Comparison of ENCODE assay signal across 36 mouse cellular contexts in the genomic region with DNA sequence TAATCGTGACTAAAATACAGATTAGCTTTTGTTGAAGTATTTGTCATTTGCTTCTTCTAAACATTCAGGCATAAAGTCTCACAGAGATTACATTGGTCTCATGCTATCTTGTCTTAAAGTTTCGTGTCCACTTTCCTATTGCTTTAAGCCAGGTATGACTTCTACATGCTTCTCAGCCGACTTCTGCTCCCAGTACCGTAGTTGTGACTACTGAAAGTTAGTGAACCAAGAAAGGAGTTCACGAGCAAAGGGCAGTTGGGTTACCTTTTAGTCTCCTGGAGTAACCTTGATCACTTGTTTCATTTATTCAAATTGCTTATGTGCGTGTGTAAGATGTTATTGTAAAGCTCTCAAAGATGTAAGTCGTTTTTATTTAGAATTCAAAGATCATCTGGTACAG. TPM values are rescaled to one million over a fixed set of nuclear protein-coding genes. Genes with fewer than 3 reads are reported as not detected.
"Had no signal": no experiment of that assay in that cellular context is flagged by ENCODE, and none has a peak within 500 bp of the region (broad histone marks: within the 10 kb centered on the region; RNA-seq: fewer than 3 reads in every experiment).

No protein-coding gene starts in this region.

- H3K36me3 ChIP-seq: embryonic facial prominence, embryonic 10.5 days; embryonic facial prominence, embryonic 12.5 days; embryonic facial prominence, embryonic 13.5 days; embryonic facial prominence, embryonic 15.5 days; forebrain, embryonic 10.5 days; forebrain, embryonic 12.5 days; forebrain, embryonic 15.5 days had no signal

- H3K4me3 ChIP-seq: embryonic facial prominence, embryonic 10.5 days; embryonic facial prominence, embryonic 12.5 days; embryonic facial prominence, embryonic 13.5 days; embryonic facial prominence, embryonic 15.5 days; erythroblast, embryonic 14.5 days; forebrain, embryonic 10.5 days; forebrain, embryonic 12.5 days; forebrain, embryonic 13.5 days; forebrain, embryonic 15.5 days; gastrocnemius, adult 2 months had no signal

- H3K9ac ChIP-seq: embryonic facial prominence, embryonic 12.5 days; embryonic facial prominence, embryonic 13.5 days; embryonic facial prominence, embryonic 15.5 days; forebrain, embryonic 12.5 days; forebrain, embryonic 13.5 days; forebrain, embryonic 15.5 days; forebrain, postnatal 0 days had no signal

- H3K27ac ChIP-seq: embryonic facial prominence, embryonic 10.5 days; embryonic facial prominence, embryonic 12.5 days; embryonic facial prominence, embryonic 13.5 days; embryonic facial prominence, embryonic 15.5 days; forebrain, embryonic 10.5 days; forebrain, embryonic 12.5 days; forebrain, embryonic 13.5 days; forebrain, embryonic 15.5 days; gastrocnemius, adult 2 months had no signal

- H3K4me1 ChIP-seq: embryonic facial prominence, embryonic 10.5 days; embryonic facial prominence, embryonic 12.5 days; embryonic facial prominence, embryonic 13.5 days; embryonic facial prominence, embryonic 15.5 days; forebrain, embryonic 15.5 days had no signal

- DNase-seq: cerebellum, adult 18-20 months; cerebellum, adult 2 months; cerebellum, adult 8-10 months; cerebellum, adult 9-10 months; cerebellum, adult 9-11 months; cerebellum, postnatal 10 days; cerebellum, postnatal 14 days; cerebellum, postnatal 25 days; cerebellum, postnatal 36 days; embryo, embryonic 11 days; forebrain, postnatal 0 days; gastrocnemius, adult 2 months; gastrocnemius, postnatal 10 days; gastrocnemius, postnatal 14 days; gastrocnemius, postnatal 25 days; gastrocnemius, postnatal 36 days had no signal

- H3K27me3 ChIP-seq: embryonic facial prominence, embryonic 12.5 days; embryonic facial prominence, embryonic 13.5 days; embryonic facial prominence, embryonic 15.5 days; forebrain, embryonic 12.5 days; forebrain, embryonic 13.5 days; forebrain, embryonic 15.5 days had no signal

- ATAC-seq: forebrain, embryonic 13.5 days; forebrain, embryonic 14.5 days; forebrain, embryonic 15.5 days; forebrain, embryonic 16.5 days; forebrain, postnatal 0 days had no signal

- H3K4me2 ChIP-seq: embryonic facial prominence, embryonic 12.5 days; embryonic facial prominence, embryonic 13.5 days; embryonic facial prominence, embryonic 15.5 days; forebrain, embryonic 12.5 days; forebrain, embryonic 13.5 days; forebrain, embryonic 15.5 days had no signal

- H3K9me3 ChIP-seq: embryonic facial prominence, embryonic 10.5 days; embryonic facial prominence, embryonic 12.5 days; embryonic facial prominence, embryonic 13.5 days; embryonic facial prominence, embryonic 15.5 days; forebrain, embryonic 10.5 days; forebrain, embryonic 12.5 days; forebrain, embryonic 13.5 days; forebrain, embryonic 15.5 days had no signal

RNA-seq across cellular contexts. Expression of gene Adh1, which starts 25.2 kb away (rescaled TPM):
- total RNA-seq: common myeloid progenitor, adult 5-6 weeks; granulocyte monocyte progenitor cell, adult 5-6 weeks had no signal
- polyA plus RNA-seq: embryonic facial prominence, embryonic 10.5 days; embryonic facial prominence, embryonic 11.5 days; erythroblast, embryonic 14.5 days had no signal

RNA-seq across cellular contexts. Expression of gene Adh6a, which starts 27.1 kb away (rescaled TPM):
- total RNA-seq: common myeloid progenitor, adult 5-6 weeks; forebrain, postnatal 0 days; gastrocnemius, adult 18-20 months; gastrocnemius, adult 2 months; gastrocnemius, adult 8-10 months; gastrocnemius, postnatal 10 days; gastrocnemius, postnatal 14 days; gastrocnemius, postnatal 25 days; gastrocnemius, postnatal 36 days; gastrocnemius, postnatal 4 days; granulocyte monocyte progenitor cell, adult 5-6 weeks had no signal
- polyA plus RNA-seq: cerebellum, adult 2 months; cortical plate, adult 2 months; embryonic facial prominence, embryonic 10.5 days; embryonic facial prominence, embryonic 11.5 days; embryonic facial prominence, embryonic 12.5 days; embryonic facial prominence, embryonic 13.5 days; erythroblast, embryonic 14.5 days; forebrain, embryonic 10.5 days; forebrain, embryonic 11.5 days; forebrain, embryonic 12.5 days; forebrain, embryonic 13.5 days; forebrain, embryonic 14.5 days; forebrain, embryonic 15.5 days; forebrain, embryonic 16.5 days; forebrain, postnatal 0 days; frontal cortex, adult 2 months had no signal

RNA-seq across cellular contexts. Expression of gene Adh6b, which starts 55.6 kb away (rescaled TPM):
- total RNA-seq: common myeloid progenitor, adult 5-6 weeks; gastrocnemius, adult 18-20 months; gastrocnemius, adult 2 months; gastrocnemius, postnatal 25 days; gastrocnemius, postnatal 36 days; granulocyte monocyte progenitor cell, adult 5-6 weeks had no signal
- polyA plus RNA-seq: cerebellum, adult 2 months; cortical plate, adult 2 months; erythroblast, embryonic 14.5 days; forebrain, embryonic 16.5 days; forebrain, postnatal 0 days; frontal cortex, adult 2 months had no signal
